Mouse (Mus musculus) lung, postnatal 0 days (tissue): Measurements from ENCODE around the gene Hsf4.

Source experiments
- CTCF ChIP-seq: IDR thresholded peaks from 2 replicates; pipeline ENCODE4 v1.5.1; 2016; ENCODE audit warnings: antibody characterized with exemption, mild to moderate bottlenecking
- EP300 ChIP-seq: IDR thresholded peaks from 2 replicates; pipeline ENCODE4 v1.6.1; 2016; ENCODE audit warnings: antibody characterized with exemption, mild to moderate bottlenecking, control low read depth

- no peak for TF ChIP-seq CTCF
- no peak for TF ChIP-seq EP300
Measured at GRCm38 (mm10) chr8:105285514-105285913, 15.9 kb downstream of the Hsf4 start.
